Mouse (Mus musculus) stomach, postnatal 0 days (tissue): ENCODE measurements around the gene Por.

ENCODE experiments used
- CTCF ChIP-seq: IDR thresholded peaks from 2 replicates; pipeline ENCODE4 v1.5.1; 2016; ENCODE audit warnings: antibody characterized with exemption, low read depth, mild to moderate bottlenecking, moderate library complexity
- EP300 ChIP-seq: optimal IDR thresholded peaks from 2 replicates; pipeline ENCODE3; 2016; ENCODE audit warnings: antibody characterized with exemption

- peak; percentile 93 for TF ChIP-seq CTCF
- no peak for TF ChIP-seq EP300
These were observed 93.7 kb downstream of the Por start for GRCm38 (mm10) chr5:135763526-135763925.
